Mouse (Mus musculus) liver (tissue): Measurements from ENCODE around the gene Cmya5.
A peak's percentile ranks its signal among the peaks of the same experiment; 100 is the strongest.
"Not testable (repeated sequence)": the region's sequence is repeated elsewhere in the genome, so short reads cannot be mapped to it uniquely, and the experiment has no call there.

Source experiments
- DNase-seq: peaks from one replicate; pipeline ENCODE4 v3.0.0-alpha.2; 2020; ENCODE audit warnings: mixed read lengths

Cmya5 gene

DNA sequence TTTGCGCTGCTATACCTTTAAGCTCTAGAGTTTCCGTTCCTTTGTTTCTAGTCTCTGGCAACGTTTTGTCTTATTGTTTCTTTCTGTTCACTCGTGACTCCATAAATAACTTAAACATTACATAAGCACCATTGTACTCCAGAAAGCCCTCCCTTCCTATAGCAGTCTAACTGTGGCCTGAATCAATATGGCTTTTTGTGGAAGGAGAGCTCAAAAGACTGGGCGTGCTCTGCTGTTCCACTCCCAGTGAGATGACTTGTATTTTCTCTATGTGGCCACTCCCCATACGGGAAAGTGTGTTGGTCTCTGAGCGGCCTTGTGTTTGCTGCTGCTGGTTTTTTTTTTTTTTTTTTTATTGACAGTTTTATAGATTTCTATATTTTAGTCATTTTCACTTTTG is 27.3 kb downstream of the Cmya5 start:
- DNase-seq: no peak

DNA sequence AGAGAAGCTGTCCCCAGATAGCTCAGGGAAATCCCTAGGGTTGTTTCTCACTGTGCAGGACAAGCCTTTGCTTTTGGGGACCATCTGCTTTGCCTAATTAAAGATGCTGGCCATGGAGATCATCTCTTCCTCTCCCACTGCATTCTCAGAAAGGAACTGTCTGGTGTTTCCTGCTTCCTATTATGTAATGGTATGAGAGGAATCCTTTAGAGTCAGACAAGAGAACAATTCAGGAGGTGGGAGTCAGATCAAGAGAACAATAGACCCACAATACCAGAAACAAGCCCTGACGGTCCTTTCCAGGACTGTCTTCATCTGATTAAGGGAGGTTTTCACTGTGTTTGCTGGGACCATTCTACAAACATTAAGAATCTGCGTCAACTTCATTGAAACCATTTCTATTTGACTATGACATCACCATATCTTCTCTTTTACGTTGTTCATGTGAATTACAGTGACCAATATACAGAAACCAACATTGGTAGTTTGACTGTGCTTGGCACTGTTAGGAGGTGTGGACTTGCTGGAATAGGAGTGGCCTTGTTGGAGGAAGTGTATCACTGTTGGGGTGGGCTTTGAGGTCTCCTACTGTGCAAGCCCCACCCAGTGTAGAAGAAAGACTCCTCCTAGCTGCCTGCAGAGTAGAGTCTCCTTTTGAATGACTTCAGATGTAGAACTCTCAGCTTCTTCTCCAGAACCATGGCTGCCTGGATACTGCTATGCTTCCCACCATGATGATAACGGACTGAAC is 42.0 kb downstream of the Cmya5 start:
- no peak for DNase-seq

DNA sequence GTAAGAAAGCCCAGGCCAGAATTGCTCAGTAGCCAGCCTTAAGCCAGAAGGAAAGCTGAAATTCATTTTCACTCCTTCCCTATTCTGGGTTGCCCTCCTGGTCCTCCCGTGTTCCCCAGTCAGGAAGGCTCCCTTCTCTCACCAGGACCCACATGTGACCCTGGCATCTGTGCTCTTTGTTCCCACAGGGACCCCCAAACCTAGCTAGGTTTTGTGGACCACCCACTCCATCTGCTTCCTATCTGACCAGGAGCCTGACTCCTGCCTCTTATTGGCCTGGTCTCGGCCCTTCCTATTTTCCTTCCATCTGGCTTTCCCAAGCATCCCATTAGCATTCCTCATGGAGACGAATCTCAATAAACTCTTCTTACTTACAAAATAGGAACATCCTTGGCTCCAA is 45.9 kb downstream of the Cmya5 start:
- no peak for DNase-seq

DNA sequence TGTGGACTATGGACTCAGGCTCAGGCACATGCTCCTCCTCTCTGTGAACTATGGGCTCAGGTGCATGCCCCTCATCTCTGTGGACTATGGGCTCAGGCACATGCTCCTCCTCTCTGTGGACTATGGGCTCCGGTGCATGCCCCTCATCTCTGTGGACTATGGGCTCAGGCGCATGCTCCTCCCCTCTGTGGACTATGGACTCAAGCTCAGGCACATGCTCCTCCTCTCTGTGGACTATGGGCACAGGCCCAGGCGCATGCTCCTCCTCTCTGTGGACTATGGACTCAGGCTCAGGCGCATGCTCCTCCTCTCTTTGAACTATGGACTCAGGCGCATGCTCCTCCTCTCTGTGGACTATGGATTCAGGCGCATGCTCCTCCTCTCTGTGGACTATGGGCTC is 47.9 kb downstream of the Cmya5 start:
- no peak for DNase-seq

DNA sequence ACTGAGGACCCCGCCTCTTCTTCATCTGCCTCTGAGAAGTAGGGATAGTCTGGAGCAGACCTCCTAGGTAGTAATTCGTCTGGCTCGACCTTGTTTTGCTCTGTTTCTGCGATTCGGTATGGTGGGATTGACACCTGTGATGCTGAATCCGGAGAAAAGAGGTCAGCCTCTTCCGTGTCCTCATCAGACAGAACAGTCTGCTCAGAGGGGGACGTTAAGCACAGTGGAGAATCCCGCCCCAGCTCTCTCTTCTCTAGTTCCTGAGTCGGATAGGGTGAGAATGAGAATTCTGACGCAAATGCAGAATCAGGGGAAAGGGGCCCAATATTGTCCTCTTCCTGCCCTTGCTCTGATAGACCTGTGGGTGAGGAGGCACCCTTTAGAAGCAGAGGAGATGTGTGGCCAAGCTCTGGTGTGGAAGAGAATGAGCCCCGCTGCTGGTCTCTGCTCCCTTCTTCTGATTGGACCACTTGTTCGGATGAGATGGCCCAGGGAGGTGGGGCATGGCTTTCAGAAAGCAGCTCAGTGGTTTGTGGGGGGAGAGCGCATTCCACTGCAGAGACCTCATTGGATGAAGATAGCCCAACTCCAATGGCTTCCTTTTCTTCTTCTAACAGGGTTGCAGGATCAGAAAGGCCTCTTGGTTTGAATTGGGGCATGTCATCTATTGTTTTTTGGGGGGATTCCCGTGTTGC is 49.3 kb downstream of the Cmya5 start:
- no peak for DNase-seq

DNA sequence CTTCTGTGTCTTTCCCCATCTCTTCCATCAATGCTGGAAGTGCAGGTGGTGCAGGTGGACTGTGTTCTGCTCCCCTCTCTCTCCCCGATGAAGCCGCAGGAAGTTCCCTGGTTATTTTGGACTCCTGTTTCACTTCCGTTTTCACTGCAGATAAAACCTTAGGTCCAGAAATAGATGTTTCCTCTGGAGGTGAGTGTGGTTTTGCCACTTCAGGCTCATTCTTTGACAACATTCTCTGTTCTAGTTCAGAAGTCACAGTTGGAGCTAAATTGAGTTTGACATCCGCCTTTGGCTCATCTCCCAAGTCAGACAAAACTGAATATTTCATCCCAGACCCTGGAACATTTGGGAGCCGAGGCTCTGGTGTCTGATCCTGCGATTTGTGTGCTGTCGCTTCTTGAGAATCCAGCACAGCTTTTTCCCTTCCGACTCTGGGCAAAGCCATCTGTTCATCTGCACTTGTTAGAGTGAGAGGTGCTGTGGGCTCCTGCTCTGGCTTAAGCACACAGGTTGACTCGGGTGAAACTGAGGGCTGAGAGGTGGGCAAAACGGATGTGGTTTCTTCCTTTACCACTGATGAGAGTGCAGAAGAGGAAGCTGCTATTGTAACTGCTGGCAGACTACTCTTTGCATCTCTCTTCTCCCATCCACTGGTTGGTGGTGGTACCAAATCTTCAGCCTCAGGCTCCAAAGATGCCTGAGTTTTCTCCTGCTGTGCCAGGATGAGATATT is 50.2 kb downstream of the Cmya5 start:
- DNase-seq: no peak

DNA sequence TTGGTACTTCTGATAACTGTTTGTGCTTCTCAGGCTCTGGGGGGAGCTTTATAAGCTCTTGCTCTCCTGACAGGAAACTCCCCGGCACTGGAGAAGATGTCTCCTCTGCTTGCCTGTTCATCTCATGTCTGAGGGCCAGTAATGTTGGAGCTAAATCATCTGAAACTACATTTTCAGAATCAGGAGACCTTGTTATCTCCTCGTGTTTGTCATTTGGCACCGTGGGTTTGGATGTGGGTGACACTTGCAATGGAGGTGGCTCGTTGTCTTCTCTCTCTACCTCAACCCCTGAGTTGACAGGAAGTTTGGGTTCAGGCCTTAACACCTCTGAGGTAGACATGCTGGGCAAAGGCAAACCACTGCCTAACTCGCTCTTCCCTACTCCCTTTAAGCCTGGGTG is 50.8 kb downstream of the Cmya5 start:
- no peak for DNase-seq

DNA sequence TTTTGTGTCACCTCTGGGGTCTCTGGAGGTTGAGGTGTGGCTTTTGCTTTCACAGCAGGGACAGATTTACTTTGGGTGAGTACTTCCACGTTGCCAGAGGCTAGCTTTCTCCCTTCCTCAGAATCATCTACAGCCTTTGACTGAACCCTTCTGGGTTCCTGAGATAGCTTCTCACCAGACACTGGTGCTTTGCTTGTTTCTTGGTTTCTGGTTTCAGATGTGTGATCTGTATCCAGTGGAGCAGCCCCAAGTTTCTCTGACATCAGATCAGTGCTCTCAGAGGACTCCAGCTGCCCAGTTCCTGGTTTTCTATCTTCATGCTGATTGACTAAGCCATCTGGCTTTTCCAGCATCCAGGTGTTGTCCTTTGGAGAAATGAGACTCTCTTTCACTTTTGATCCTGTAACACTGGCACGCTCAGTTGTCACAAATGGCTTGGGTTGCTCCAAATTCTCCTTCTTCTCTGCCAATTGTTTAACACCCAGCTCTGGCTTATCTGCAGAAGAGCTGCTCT is 51.6 kb downstream of the Cmya5 start:
- no peak for DNase-seq

DNA sequence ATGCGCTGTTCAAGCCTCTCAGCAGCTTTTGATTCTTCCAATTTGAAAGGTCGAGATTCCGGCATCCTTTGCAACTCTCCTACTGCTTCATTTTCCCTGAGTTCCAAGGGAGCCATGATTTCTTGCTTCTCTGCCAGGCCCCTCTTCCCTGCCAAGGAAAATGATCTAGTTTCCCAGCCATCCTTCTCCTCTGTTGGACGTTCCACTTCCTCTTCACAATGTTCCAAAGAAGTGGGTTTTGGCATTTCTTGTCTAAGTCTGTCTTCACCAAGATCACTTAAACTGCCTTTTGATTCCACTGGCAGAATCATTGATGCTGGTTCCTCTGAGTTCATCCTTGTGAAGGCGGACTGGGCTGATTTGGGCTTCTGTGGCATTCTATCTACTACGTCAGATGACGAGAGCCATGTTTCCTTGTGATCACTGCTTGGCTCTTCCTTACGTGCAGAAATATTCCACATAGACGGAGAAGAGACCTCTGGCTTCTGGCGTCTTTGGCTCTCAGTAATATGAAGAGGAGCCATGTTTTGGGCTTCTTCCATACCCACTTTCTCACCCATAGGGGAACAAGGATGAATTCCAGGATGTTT is 52.6 kb downstream of the Cmya5 start:
- DNase-seq: no peak

DNA sequence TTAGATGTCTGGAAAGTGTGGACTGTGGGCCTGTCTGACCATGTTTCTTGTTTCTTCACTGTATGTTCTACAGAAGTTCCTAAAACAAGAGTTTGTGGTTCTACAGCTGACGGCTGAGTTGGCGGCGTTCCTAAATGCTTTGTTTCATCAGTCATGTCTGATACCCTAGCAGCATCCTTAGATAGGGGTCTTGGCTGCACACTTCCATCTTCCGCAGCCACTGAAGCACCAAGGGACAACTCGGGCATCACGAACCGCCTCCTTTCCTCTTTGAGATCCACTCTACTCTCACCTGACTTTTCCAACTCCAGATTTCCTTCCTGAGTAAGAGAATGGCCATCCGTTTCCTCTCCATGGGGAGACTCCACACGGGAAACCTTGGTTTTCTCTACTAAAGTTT is 53.3 kb downstream of the Cmya5 start:
- no peak for DNase-seq

DNA sequence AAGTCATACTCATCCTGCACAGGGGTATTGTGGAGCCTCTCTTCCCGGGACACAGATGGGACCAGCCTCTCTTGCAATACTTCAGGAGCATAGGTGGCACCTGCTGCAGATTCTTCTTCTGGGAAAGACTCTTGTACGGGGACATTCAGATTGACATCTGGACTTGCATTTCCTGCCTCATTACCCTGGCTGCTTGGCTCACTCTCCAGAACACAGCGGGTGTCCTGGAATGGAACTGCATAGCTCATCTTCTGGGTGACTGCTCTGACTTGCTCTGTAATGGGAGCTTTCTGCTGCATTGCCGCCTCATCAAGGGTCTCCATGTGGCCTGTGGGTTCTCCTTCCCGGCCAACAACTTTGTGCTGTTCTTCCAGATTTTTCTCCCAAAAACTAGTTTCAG is 55.0 kb downstream of the Cmya5 start:
- no peak for DNase-seq

DNA sequence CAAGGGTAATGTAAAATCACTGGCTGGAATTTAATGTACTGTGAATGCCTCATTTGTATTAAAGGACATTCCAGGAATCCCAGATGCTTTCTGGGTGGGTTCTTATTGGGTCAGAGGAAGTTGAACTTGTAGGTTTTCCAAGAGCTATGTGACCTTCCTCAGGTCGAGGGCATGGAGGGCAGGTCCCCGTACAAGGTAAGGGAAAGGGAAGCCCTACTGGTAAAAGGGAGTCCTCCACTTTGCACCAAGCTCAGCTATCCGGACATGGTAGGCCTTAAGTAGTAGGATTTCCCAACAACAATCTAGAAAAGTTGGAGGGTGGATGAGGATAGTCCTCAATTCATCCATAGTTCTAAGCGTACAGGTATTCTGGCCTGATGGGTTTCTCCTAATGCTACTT is 58.8 kb downstream of the Cmya5 start:
- no peak for DNase-seq

DNA sequence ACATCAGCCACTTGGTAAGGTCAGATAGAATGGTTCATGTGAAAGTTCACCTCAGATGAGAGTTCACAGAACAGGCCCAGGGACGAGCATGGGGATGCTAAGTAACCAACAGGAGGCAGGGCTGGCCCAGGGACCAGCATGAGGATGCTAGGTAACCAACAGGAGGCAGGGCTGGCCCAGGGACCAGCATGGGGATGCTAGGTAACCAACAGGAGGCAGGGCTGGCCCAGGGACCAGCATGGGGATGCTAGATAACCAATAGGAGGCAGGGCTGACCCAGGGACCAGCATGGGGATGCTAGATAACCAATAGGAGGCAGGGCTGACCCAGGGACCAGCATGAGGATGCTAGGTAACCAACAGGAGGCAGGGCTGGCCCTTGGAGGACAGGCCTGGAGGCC is 62.2 kb downstream of the Cmya5 start:
- not testable (repeated sequence) for DNase-seq

DNA sequence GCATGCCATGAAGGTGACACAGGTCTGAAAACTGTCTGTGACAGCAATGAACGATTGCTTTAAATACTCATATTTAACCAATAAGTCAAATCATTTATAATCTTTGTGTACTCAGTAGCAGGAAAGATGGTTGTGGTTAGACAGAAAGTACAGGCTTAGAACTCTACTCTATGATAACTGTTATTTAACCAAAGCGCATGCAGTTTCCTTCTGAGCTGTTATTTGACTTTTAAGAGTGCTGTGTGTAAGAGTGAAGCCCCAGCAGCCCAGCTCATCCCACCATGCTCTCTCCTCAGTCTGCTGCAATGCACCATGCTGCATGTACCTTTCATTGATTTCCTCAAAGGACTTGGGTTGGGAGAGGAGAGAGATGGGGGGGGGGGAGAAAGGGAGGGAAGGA is 63.7 kb downstream of the Cmya5 start:
- no peak for DNase-seq

DNA sequence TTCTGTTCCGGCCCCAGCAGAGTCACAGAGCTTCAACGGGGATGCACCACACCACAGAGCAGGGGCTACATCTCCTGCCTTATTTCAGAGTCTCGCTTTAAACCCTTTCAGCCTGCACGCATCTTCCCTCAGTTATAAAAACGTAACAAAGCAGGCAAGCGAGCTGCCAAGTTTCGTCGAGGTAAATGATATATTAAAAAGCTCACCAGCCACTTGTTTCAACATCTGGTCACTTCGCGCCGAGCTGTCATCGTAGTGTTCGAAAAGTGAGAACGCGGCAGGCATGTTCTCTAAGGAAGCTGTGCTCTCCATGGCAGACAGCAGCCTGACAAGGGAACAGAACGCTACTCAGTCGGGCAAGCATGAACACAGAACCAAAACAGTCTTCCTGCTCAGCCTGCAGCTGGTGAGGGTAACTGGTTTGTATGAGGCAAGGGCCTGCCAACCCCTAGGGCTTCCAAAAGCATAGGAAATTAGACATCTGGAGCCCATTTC is 70.3 kb downstream of the Cmya5 start:
- no peak for DNase-seq

DNA sequence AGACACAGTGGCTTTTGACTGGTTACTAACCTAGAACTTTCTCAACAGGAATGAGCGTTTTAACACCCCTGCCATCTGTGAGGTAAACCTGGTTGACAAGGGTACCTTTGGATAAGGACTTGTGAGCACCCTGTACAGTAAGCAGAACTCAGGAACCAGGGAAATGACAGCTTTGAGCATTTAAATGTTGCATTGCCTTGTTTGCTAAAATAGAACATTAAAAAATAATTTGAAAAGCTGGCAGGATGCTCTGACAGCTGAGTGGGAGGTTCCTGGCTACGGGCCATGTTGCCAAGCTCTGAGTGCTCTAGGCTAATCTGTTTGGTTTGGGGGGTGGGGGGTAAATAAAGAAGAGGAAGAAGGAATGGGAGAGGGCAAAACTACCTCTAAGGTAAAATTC is 70.9 kb downstream of the Cmya5 start:
- no peak for DNase-seq

DNA sequence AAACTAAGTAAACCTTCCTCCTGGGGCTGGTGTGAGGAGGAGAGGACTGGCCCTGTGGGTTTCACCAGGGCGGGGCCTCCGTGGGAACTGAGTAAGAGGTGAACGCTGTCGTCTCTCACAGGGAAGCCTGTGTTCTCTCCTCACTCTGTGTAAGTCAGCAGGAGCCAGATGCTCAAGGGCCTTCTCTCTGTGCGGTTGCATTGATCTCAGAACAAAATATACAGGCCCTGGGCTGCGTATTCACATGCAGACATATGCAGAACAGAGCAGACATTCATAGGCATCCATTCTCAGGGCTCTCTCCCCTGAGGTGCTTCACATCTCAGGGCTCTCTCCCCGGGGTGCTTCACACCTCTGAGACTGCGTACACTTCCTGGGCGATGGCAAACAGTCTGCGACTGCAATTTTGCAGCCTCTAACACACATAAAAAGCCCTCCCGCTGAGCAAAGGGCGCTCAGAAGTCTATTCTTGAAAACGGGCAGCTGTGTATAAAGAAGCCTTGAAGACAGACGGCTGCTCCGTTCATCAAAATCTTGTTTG is 71.6 kb downstream of the Cmya5 start:
- no peak for DNase-seq

DNA sequence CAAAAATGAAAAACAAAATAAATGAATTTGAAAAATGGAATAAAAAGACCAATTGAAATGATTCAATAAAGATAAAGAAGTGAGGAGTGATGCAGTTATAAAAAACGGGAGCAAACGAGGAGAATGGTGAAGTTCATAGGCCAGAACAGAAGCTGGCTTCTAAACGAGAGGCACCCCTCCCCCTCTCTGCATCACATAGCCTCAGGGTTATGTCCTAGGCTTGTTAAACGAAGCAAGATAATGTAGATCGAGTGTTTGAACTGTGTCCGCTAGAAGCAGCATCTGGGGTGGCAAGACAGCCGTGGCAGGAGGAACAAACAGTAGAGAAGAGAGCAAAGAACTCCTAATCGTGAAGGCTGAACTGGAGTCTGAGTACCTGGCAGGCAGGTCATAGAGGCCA is 74.1 kb downstream of the Cmya5 start:
- no peak for DNase-seq

DNA sequence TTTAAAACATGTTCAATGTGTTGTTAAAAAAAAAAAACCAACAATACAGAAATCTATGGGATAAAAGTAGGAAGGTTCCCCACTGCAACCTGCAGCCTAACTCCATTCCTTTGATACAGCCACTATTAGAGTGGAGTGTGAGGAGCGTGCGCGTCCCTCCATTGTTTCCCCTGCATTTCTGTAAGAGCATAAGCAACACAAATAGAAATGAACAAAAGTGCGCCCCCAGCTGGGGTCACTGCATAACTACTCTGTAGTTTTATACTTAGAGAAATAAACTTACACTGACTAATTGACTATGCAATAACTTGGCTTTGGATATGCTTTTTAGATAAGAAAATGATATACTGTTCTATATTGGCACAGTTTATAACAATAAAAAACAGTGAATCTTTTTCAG is 75.0 kb downstream of the Cmya5 start:
- peak; percentile 21 for DNase-seq

DNA sequence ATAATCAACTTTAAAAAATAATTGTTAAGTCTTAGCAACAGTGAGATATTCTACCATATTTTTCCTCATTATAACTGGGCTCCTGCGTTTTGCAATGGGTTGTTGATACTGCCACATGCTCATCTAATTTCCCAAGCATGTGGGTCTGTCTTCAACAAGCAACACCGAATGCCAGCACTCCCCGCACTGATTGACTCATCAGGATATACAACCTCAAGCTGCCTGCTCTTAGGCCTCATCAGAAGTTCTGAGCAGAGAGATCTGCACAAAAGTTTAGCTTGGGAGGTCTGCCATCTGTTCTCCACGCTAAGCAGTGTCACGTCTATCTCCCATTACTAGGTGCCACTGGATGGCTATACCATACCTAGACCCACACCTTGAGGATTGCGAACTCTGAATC is 76.2 kb downstream of the Cmya5 start:
- DNase-seq: no peak

DNA sequence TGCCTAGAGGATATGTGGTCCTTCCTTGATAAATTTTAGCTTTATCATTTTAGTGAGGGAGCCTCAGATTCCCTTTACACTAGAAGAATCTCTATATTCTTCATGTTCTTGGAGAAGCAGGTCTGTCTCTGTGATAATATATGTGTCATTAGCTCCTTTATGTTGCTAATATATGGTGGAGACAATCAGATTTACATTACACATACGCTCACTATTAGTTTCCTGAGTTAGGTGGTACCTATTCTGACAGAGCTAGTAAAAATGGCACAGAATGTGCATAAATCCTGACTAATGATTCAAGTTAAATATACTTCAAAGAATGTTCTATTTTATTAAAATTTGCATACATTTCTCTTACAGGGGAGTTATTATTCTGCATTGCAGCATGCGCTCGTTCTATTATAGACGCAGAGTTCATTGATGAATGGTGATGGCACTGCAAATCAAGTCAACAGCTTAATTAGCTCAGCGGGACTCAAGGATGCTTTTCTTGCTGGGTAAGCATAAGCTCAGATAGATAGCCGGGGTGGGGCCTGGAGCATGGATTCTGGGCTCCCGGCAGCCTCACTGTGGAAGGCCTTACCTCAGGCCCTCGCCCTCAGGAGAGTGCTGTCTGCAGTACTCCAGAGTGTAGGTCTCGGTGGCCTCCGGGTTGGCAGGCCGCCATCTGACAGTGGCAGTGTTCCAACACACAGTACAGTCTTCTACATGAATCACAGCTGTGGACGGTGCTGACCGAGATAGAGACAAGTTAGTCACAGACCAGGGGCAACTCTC is 81.5 kb downstream of the Cmya5 start:
- peak; percentile 14 for DNase-seq

DNA sequence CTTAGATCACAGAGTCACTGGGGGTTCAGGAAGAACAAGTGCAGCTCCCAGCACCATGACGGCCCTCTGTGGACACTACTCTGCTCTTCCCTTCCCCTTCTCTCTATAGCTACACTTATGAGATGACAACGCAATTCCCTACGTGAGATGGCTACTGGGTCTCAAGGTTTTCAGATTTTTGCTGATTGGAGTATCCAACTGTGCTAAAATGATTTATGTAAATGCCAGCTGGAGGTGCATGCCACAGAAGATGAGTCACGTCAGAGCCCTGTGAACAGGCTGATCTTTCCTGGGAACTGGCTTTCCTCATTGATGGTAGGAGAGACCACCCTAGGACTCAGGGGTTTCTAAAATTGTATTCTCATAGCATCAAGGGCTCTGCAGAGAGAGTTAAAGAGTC is 83.2 kb downstream of the Cmya5 start:
- DNase-seq: no peak
